Mouse (Mus musculus) spleen, adult 2 months (tissue): ENCODE measurements around the gene Tgfbr2.

Experiments
- CTCF ChIP-seq: fragments of 200-500 bp; IDR thresholded peaks from 2 replicates; pipeline ENCODE4 v1.5.1; 2011; ENCODE audit warnings: mild to moderate bottlenecking, inconsistent platforms; ENCODE audit not compliant: insufficient read depth, insufficient read length, insufficient replicate concordance; ENCODE audit errors: extremely low read depth
- POLR2A ChIP-seq: fragments of 200-500 bp; IDR thresholded peaks from 2 replicates; pipeline ENCODE4 v1.6.1; 2011; ENCODE audit warnings: low read depth, low read length, inconsistent platforms

- no peak for TF ChIP-seq CTCF
- TF ChIP-seq POLR2A = no peak
Measured at GRCm38 (mm10) chr9:116198488-116198887, 23.3 kb upstream of the Tgfbr2 start.
